Mouse (Mus musculus): Measurements from ENCODE around the gene Lcn10.
"Not testable (repeated sequence)": the region's sequence is repeated elsewhere in the genome, so short reads cannot be mapped to it uniquely, and the experiment has no call there.

The Lcn10 gene

DNA sequence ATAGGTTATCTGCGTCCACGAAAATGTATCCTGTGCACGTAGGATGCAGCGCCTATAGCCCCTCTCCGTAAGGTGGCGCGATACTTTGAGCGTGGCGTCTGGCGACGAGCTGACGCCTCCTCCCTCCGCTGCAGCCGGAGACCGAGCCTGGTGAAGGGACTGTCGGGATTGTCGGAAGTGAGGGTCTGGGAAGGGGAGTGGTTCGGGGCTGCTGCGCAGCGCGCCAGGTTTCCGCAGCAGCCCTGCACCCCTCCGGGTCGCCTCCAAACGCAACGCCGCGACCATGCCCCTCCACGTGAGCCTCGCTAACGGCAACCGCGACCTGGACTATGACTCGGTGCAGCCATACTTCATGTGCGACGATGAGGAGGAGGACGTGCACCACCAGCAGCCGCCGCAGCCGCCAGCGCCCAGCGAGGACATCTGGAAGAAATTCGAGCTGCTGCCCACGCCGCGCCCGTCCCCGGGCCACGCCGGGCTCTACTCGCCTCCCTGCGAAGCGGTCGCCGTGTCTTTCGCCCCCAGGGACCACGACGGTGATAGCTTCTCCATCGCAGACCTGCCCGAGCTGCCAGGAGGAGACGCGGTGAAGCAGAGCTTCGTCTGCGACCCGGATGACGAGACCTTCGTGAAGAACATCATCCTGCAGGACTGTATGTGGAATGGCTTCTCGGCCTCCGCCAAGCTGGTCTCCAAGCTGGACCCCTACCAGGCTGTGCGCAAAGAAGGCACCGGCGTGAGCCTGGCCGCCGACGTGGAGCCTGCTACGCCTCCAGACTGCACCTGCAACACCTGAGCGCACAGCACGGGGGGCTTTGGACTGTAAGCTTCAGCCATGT lies 24.3 kb downstream of the Lcn10 start, which contains the start of gene Bmyc:
Gene Bmyc, plus strand, starts transcription at position 97 of the 839 bp plus-strand sequence.
- DNase-seq (ENCODE audit: low read depth, low spot score): peak; percentile 93

DNA sequence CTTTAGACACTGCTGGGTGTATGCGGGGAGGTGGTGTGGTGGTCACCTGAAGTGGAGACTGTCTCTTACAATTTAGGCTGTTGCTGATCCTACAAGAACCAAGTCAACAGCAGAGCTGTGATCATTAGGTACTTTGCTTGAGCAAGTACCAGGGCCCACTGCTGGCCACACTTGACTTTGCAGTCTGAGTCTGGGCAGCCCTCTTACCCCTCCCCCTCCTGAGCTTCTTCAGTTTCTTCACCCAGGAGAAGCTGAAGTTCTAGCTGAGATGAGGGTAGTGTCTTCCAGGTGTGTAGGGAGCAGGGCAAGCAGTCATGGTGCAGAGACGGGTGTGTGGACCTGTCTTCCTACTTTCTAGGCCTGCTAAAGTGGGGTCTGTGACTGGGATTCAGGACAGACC lies 25.6 kb downstream of the Lcn10 start:
- peak; percentile 86 for DNase-seq (ENCODE audit: low read depth, low spot score)

DNA sequence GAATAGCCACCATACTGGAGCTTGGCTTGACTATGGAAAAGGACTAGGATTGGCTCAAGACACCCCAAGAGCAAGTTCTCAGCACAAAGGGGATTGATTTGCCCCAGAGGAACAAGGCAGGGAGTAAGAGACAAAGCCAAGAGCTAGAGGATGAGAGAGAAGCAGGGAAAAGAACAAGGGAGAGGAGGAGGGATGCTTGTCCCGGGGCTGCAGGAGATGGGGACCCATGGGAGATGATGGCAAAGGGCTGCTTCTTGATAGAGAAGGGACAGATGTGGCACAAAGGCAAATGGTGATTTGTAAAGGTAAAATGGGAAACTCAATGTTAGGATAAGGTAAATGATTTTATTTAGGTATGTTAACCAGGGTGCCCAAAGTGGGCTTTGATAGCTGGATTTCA lies 26.5 kb downstream of the Lcn10 start:
- not testable (repeated sequence) for DNase-seq (ENCODE audit: low read depth, low spot score)

GRCm38 (mm10) chr2:25709791-25710190 lies 27.3 kb downstream of the Lcn10 start:
- DNase-seq (ENCODE audit: low read depth, low spot score): not testable (repeated sequence)

DNA sequence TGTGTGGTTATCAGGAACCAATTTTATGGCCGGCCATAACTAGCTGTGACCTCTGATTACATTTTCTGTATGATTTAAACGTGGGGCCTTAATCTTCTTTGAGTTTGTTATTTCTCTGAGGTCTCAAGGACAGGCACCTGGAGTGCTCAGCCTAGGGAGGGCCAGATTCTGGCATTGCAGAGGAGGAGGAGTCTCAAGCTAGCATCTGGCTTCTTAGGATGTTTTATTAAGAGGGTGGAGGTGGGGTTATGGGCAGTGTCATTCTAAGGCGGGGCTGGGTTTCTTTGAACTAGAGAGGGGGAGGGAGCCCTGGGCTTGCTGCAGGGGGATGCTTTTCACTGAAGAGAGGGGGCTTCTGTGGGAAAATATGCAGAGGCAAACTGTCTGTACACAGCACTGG lies 29.1 kb downstream of the Lcn10 start:
- not testable (repeated sequence) for DNase-seq (ENCODE audit: low read depth, low spot score)

DNA sequence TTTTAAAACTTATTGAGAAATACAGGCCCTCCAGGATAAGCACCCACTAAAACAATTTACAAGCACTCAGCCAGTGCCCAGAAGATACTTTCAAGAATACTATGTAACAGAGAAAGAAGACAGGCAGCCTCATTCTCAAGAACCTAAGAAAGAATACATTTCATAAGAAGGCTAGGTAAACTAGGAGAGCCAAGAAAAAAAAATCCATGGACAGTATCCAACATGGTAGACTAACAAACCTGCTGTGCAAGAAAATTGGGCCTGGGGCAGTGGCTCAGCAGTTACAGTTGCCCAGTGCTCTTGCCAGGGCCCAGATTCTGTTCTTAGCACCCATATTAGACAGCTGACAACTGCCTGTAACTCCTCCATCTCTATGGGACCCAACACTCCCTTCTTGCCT lies 34.7 kb downstream of the Lcn10 start:
- no peak for DNase-seq (ENCODE audit: low read depth, low spot score)

- no peak for DNase-seq (ENCODE audit: low read depth, low spot score)
These were observed 50.8 kb downstream of the Lcn10 start for GRCm38 (mm10) chr2:25733199-25733930.

All from A20 (cell line).